Mouse (Mus musculus): ENCODE measurements around the gene Dgkd.

DNA sequence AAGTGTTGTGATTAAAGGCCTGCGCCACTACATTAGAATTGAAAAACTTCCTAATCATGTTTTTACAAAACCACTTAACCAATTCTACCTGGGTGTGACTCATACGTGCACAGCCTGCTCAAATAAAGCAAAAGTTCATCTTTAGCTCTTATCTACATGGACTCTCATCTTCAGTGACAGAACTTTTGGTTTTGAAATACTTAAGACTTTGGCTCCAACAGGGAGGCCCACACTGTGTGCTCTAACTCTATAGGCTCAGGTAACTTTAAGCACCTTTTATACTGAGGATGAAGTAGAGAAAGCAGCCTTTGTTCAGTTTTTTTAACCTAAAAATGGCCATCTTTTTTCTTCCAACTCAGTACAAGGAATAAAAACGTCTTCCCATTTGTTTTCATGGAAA lies 100.0 kb downstream of the Dgkd start:
- no peak for TF ChIP-seq GATA1 (IDR thresholded peaks at IDR 0.05; ENCODE audit: low read length)
- no peak for TF ChIP-seq TAL1 (IDR thresholded peaks at IDR 0.05; ENCODE audit: low read length)

Measured in erythroblast, embryonic 14.5 days (primary cell).